Mouse (Mus musculus): Measurements from ENCODE around the gene Gm10778. TPM values are rescaled to one million over a fixed set of nuclear protein-coding genes. Genes with fewer than 3 reads are reported as not detected.
A peak's percentile ranks its signal among the peaks of the same experiment; 100 is the strongest.
"Not testable (repeated sequence)": the region's sequence is repeated elsewhere in the genome, so short reads cannot be mapped to it uniquely, and the experiment has no call there.

The Gm10778 gene
- polyA plus RNA-seq, 1 experiment, result 0.48 TPM

- H3K4me1 ChIP-seq (ENCODE audit: control insufficient read depth, insufficient read depth, low read length), result peaks cover 23% of the 10 kb centered on the region
- peak within 1 kb of the TSS; percentile 86 for H3K4me3 ChIP-seq (ENCODE audit: control insufficient read depth, low read depth, low read length)
- no peak for TF ChIP-seq POLR2A (IDR thresholded peaks at IDR 0.05; ENCODE audit: control insufficient read depth, low read depth, low read length)
- TF ChIP-seq CTCF (IDR thresholded peaks at IDR 0.05; ENCODE audit: control insufficient read depth, insufficient read depth, insufficient replicate concordance, low read depth, low read length), result no peak
- peak within 1 kb of the TSS; percentile 68 for H3K27ac ChIP-seq (ENCODE audit: control insufficient read depth, insufficient read depth, low read depth, low read length)
- no peaks in the 10 kb centered on the region for H3K36me3 ChIP-seq (ENCODE audit: control insufficient read depth, insufficient read depth, low read length)
- no peaks in the 10 kb centered on the region for H3K27me3 ChIP-seq (ENCODE audit: control insufficient read depth, insufficient read depth, low read length)
Measured at GRCm38 (mm10) chr10:81628390-81628789, 20.5 kb upstream of the Gm10778 start, which contains the start of gene Ankrd24. TSS of gene Ankrd24 (plus strand) at chr10:81628540.

DNA sequence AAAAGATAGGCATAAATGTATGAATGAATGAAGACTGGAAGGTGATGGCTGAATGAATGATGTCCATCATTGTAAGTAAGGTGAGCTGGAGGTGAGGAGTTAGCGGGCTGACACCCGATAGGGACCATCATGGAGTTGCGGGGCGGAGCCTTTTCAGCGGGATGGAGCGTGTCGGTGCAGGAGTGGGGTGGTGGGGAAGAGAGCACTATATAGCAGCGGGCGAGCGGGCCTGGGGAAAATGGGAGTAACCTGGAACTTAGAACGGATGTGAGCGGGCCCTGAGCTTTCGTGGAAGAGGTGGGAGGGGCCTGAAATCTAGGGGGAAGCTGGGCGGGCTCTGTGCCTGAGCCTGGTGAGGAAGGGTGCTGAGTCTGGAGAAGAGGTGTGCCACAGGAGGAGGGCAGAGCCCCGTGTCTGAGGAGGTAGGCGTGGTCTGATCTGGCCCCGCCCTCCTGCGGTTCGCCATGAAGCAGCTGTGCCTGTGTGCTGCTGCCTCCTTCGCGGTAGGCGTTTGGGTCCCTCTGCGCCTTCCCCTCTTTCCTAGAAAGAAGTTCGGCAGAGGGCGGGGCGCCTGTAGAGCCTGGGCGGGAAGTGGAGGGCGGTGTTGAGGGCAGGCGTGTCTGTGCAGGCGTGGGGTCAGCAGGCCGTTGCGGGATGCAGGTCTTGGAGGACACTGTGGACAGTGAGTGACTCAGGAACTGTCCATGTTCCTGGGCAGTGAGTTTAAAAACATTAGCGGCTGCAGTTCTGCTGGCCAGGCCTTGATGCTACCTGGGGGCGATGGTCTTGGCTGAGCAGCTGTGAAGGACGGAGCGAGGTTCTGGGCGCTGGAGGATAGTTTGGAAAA lies 15.4 kb upstream of the Gm10778 start:
- no peak overlapping the region for H3K27ac ChIP-seq (ENCODE audit: control insufficient read depth, insufficient read depth, low read depth, low read length)
- TF ChIP-seq CTCF (IDR thresholded peaks at IDR 0.05; ENCODE audit: control insufficient read depth, insufficient read depth, insufficient replicate concordance, low read depth, low read length) (no peak), POLR2A (IDR thresholded peaks at IDR 0.05; ENCODE audit: control insufficient read depth, low read depth, low read length) (no peak; the same call in 1 of the 2 replicates)
- H3K4me1 ChIP-seq (ENCODE audit: control insufficient read depth, insufficient read depth, low read length), result peaks cover 19% of the 10 kb centered on the region

DNA sequence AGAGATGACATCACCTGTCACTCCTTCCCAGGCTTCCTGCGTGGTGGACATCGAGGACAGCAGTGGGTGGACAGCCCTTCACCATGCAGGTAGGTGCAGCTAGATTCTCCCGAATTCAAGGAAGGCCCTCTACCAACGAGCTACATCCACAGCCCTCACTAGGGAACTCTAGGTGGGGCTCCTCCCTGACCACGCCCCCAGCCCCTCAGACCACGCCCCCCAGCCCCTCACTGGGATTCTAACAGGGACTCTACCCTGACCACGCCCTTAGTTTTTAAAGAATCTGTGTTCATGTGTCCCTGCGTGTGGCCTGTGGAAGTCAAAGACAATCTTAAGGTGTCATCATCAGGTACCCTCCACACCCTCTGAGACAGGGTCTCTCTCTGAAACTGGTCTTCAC lies 12.5 kb upstream of the Gm10778 start:
- H3K36me3 ChIP-seq (ENCODE audit: control insufficient read depth, insufficient read depth, low read length), result no peaks in the 10 kb centered on the region
- no peak overlapping the region for H3K27ac ChIP-seq (ENCODE audit: control insufficient read depth, insufficient read depth, low read depth, low read length)
- no peak overlapping the region for H3K4me3 ChIP-seq (ENCODE audit: control insufficient read depth, low read depth, low read length)
- peaks cover 19% of the 10 kb centered on the region for H3K4me1 ChIP-seq (ENCODE audit: control insufficient read depth, insufficient read depth, low read length)
- no peaks in the 10 kb centered on the region for H3K27me3 ChIP-seq (ENCODE audit: control insufficient read depth, insufficient read depth, low read length)
- no peak for TF ChIP-seq CTCF (IDR thresholded peaks at IDR 0.05; ENCODE audit: control insufficient read depth, insufficient read depth, insufficient replicate concordance, low read depth, low read length)
- TF ChIP-seq POLR2A (IDR thresholded peaks at IDR 0.05; ENCODE audit: control insufficient read depth, low read depth, low read length), result no peak

More for the DNA sequence above, 15.4 kb upstream of the Gm10778 start:
- Histone ChIP-seq H3K4me3 (ENCODE audit: control insufficient read depth, low read depth, low read length) (peak overlapping the region; percentile 30), H3K36me3 (ENCODE audit: control insufficient read depth, insufficient read depth, low read length) (no peaks in the 10 kb centered on the region), H3K27me3 (ENCODE audit: control insufficient read depth, insufficient read depth, low read length) (no peaks in the 10 kb centered on the region)

- H3K36me3 ChIP-seq (ENCODE audit: control insufficient read depth, insufficient read depth, low read length), result no peaks in the 10 kb centered on the region
- TF ChIP-seq CTCF (IDR thresholded peaks at IDR 0.05; ENCODE audit: control insufficient read depth, insufficient read depth, insufficient replicate concordance, low read depth, low read length) (no peak), POLR2A (IDR thresholded peaks at IDR 0.05; ENCODE audit: control insufficient read depth, low read depth, low read length) (no peak)
- H3K4me1 ChIP-seq (ENCODE audit: control insufficient read depth, insufficient read depth, low read length), result peaks cover 28% of the 10 kb centered on the region
- H3K27ac ChIP-seq (ENCODE audit: control insufficient read depth, insufficient read depth, low read depth, low read length), result no peak overlapping the region
- H3K4me3 ChIP-seq (ENCODE audit: control insufficient read depth, low read depth, low read length), result no peak overlapping the region
- no peaks in the 10 kb centered on the region for H3K27me3 ChIP-seq (ENCODE audit: control insufficient read depth, insufficient read depth, low read length)
Measured at GRCm38 (mm10) chr10:81638101-81638500, 10.8 kb upstream of the Gm10778 start.

DNA sequence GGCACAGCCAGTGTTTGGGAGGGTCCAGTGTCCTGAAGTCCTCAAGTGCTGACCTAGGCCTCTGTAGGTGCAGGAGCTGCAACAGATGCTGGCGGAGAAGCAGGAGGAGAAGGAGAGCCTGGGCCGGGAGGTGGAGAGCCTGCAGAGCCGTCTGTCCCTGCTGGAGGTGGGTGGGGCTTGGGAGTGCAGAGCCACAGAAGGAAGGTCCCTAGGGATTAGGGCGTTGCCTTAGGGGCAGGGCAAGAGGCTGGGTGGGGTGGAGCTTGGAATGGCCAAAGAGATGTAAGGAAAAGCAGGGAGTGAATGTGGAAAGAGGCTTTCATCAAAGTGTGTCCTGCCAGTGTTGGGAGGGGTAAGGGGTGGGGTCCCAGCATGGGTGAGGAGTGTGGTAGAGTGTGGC lies 8.0 kb upstream of the Gm10778 start:
- H3K4me3 ChIP-seq (ENCODE audit: control insufficient read depth, low read depth, low read length); H3K27me3 ChIP-seq (ENCODE audit: control insufficient read depth, insufficient read depth, low read length); H3K27ac ChIP-seq (ENCODE audit: control insufficient read depth, insufficient read depth, low read depth, low read length); H3K36me3 ChIP-seq (ENCODE audit: control insufficient read depth, insufficient read depth, low read length): not testable (repeated sequence)
- H3K4me1 ChIP-seq (ENCODE audit: control insufficient read depth, insufficient read depth, low read length), result peaks cover 28% of the 10 kb centered on the region

DNA sequence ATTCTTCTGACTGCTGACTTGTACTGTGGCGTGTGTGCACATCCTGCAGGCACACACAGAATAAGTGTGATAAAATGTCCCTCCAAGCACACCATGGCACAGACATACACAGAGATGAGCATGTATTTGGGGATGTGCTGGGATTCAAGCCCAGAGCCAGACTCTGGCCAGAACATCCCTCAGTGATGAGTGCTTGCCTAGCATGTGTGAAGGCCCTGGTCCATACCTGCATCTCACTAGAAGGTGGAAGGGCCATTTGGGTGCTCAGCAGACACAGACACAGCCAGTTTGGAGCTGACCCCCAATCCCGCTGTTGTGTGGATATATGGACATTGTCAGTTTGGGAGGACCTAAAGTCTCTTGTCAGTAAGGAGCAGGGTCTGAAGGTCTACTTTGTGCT lies 7.3 kb upstream of the Gm10778 start:
- Histone ChIP-seq H3K27ac (ENCODE audit: control insufficient read depth, insufficient read depth, low read depth, low read length) (no peak overlapping the region), H3K4me3 (ENCODE audit: control insufficient read depth, low read depth, low read length) (no peak overlapping the region), H3K36me3 (ENCODE audit: control insufficient read depth, insufficient read depth, low read length) (no peaks in the 10 kb centered on the region), H3K4me1 (ENCODE audit: control insufficient read depth, insufficient read depth, low read length) (peaks cover 25% of the 10 kb centered on the region), H3K27me3 (ENCODE audit: control insufficient read depth, insufficient read depth, low read length) (no peaks in the 10 kb centered on the region)
- TF ChIP-seq POLR2A (IDR thresholded peaks at IDR 0.05; ENCODE audit: control insufficient read depth, low read depth, low read length) (no peak), CTCF (IDR thresholded peaks at IDR 0.05; ENCODE audit: control insufficient read depth, insufficient read depth, insufficient replicate concordance, low read depth, low read length) (no peak)

DNA sequence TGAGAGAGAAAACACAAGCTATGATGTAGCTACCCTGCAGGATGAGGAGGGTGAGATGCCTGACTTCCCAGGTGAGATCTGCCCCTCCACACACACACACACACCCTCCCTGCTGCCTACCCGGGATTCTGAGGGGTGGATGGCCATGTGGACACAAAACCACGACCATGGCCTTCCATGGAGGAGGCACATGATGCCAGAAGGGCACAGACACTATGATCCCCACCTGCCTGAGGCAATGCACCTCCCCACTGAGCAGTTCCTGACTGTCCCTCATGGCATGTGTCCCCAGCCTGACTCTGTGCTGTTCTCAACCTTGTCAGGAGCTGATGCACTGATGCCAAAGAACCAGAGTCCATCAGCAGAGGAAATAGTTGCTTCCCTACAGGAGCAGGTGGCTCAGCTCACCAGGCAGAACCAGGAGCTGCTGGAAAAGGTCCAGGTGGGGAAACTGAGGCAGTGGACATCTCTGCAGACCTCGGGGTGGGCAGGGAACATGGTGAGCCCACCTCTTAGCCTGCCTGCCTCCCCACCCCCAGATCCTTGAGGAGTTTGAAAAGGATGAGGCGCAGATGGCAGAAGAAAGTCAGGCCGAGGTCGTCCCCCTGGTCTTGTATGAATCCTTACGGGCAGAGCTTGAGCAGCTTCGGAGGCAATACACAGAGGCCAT lies 6.7 kb upstream of the Gm10778 start:
- Histone ChIP-seq H3K36me3 (ENCODE audit: control insufficient read depth, insufficient read depth, low read length) (no peaks in the 10 kb centered on the region), H3K4me3 (ENCODE audit: control insufficient read depth, low read depth, low read length) (no peak overlapping the region), H3K27ac (ENCODE audit: control insufficient read depth, insufficient read depth, low read depth, low read length) (no peak overlapping the region), H3K4me1 (ENCODE audit: control insufficient read depth, insufficient read depth, low read length) (peaks cover 24% of the 10 kb centered on the region), H3K27me3 (ENCODE audit: control insufficient read depth, insufficient read depth, low read length) (no peaks in the 10 kb centered on the region)
- TF ChIP-seq CTCF (IDR thresholded peaks at IDR 0.05; ENCODE audit: control insufficient read depth, insufficient read depth, insufficient replicate concordance, low read depth, low read length) (no peak), POLR2A (IDR thresholded peaks at IDR 0.05; ENCODE audit: control insufficient read depth, low read depth, low read length) (no peak)

All from testis, adult 2 months (tissue).